In the genomic region with DNA sequence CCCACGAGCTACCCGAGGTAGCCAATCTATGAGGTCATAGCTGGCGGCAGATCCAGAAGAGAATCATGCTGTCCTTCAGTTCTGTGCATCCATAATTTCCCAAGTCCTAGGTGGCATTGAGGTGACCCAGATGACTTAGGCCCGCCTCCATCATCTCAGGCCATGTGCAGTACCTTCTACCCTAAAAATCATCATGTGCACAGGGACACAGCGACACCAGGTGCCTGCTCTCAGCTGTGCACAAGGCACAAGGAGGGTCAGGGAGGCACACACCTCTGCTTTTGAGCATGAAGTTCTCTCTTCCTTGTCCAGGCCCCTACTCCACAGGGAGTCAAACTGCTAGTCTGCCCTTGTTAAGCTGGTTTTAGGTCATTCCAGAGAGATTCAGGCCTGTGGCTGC, we compare ENCODE assay signal across 10 mouse cellular contexts. TPM values are rescaled to one million over a fixed set of nuclear protein-coding genes. Genes with fewer than 3 reads are reported as not detected.
DNase-seq lines count a peak whose midpoint lies in the region; ATAC-seq and TF ChIP-seq lines count a peak whose summit lies in the region.
"Had no signal": no experiment of that assay in that cellular context is flagged by ENCODE, and none has a peak within 500 bp of the region (broad histone marks: within the 10 kb centered on the region; RNA-seq: fewer than 3 reads in every experiment).

No protein-coding gene starts in this region.

- no peak; the same call in 1 of the 2 replicates for ATAC-seq in kidney, postnatal 0 days (replicated peaks; ENCODE audit: low FRiP score, low read depth)
- peak; percentile 11; the same call in 1 of the 2 replicates for ATAC-seq in midbrain, embryonic 11.5 days (ENCODE audit: low FRiP score)

- peak; percentile 33 for DNase-seq in embryo, embryonic 10 days (ENCODE audit: low spot score)
- no peak for DNase-seq in embryo, embryonic 9.5 days (ENCODE audit: extremely low spot score)
- no peak for DNase-seq in kidney, postnatal 0 days (ENCODE audit: low spot score)
- no peak for DNase-seq in kidney, adult 18-20 months
- peak; percentile 55 for DNase-seq in brain, adult 2 months (ENCODE audit: low read depth, low spot score)
- DNase-seq in midbrain, embryonic 11.5 days (ENCODE audit: low spot score, missing footprints): peak; percentile 57
- DNase-seq in left cerebral cortex, adult 18-20 months (ENCODE audit: low spot score in 2 of 2): no peak
- no peak for DNase-seq in adrenal gland, postnatal 14 days
- DNase-seq: thymus, postnatal 25 days had no signal

- no peaks in the 10 kb centered on the region for H3K36me3 ChIP-seq in kidney, postnatal 0 days (ENCODE audit: insufficient read depth, low read length)
- no peaks in the 10 kb centered on the region for H3K36me3 ChIP-seq in midbrain, embryonic 11.5 days (ENCODE audit: control insufficient read depth, insufficient read depth, low read length)
- H3K36me3 ChIP-seq: G1E had no signal

- H3K4me1 ChIP-seq in kidney, postnatal 0 days (replicated peaks; ENCODE audit: insufficient read depth, low read length): no peaks in the 10 kb centered on the region; the same call in 1 of the 2 replicates
- H3K4me1 ChIP-seq in midbrain, embryonic 11.5 days (ENCODE audit: control insufficient read depth, insufficient read depth, low read length): peaks cover 2% of the 10 kb centered on the region; the same call in 1 of the 2 replicates

- H3K9ac ChIP-seq in kidney, postnatal 0 days (ENCODE audit: low read depth, low read length): no peak overlapping the region
- H3K9ac ChIP-seq in midbrain, embryonic 11.5 days (ENCODE audit: low read length): no peak overlapping the region

- WGBS in kidney, postnatal 0 days: 90% methylated on average over 5 of the region's 5 CpGs
- WGBS in midbrain, embryonic 11.5 days: 89% methylated on average over 5 of the region's 5 CpGs

- no peaks in the 10 kb centered on the region for H3K9me3 ChIP-seq in kidney, postnatal 0 days (replicated peaks; ENCODE audit: low read length)
- H3K9me3 ChIP-seq in midbrain, embryonic 11.5 days (ENCODE audit: control insufficient read depth, low read length): no peaks in the 10 kb centered on the region
- H3K9me3 ChIP-seq: G1E had no signal

- H3K27me3 ChIP-seq in kidney, postnatal 0 days (ENCODE audit: insufficient read depth, low read length): no peaks in the 10 kb centered on the region
- H3K27me3 ChIP-seq in midbrain, embryonic 11.5 days (ENCODE audit: control insufficient read depth, insufficient read depth, low read length): no peaks in the 10 kb centered on the region

- H3K4me2 ChIP-seq in kidney, postnatal 0 days (ENCODE audit: low read length): 0 out of 2 replicates have a peak overlapping the region, but pooled peaks have one; percentile 57
- H3K4me2 ChIP-seq in midbrain, embryonic 11.5 days: no peak overlapping the region

- H3K4me3 ChIP-seq in kidney, postnatal 0 days (replicated peaks; ENCODE audit: low read depth, low read length): no peak overlapping the region
- no peak overlapping the region for H3K4me3 ChIP-seq in midbrain, embryonic 11.5 days (ENCODE audit: low read depth, low read length)

- peak; percentile 30; the same call in 1 of the 2 replicates for TF ChIP-seq CTCF in kidney, postnatal 0 days (IDR thresholded peaks at IDR 0.05; ENCODE audit: low read depth)

- no peak overlapping the region for H3K27ac ChIP-seq in kidney, postnatal 0 days
- no peak overlapping the region for H3K27ac ChIP-seq in midbrain, embryonic 11.5 days (ENCODE audit: low read depth, low read length)

RNA-seq across cellular contexts. Expression of gene Defb48, which starts 19.0 kb away (rescaled TPM):
- polyA plus RNA-seq in kidney, postnatal 0 days (2015; fragmentation: Nextera tagmentation; extraction: Ambion mirVana): not detected in 2 replicates
- polyA plus RNA-seq in midbrain, embryonic 11.5 days (2014; fragmentation: Nextera tagmentation; extraction: Ambion mirVana): not detected in 2 replicates
- total RNA-seq in left cerebral cortex, adult 18-20 months (2021): not detected
- not detected in 2 replicates for total RNA-seq in adrenal gland, postnatal 14 days (2021)
- total RNA-seq: G1E had no signal
- polyA plus RNA-seq: G1E had no signal

RNA-seq across cellular contexts. Expression of gene Defb47, which starts 32.5 kb away (rescaled TPM):
- not detected in 2 replicates for polyA plus RNA-seq in kidney, postnatal 0 days (2015; fragmentation: Nextera tagmentation; extraction: Ambion mirVana)
- not detected in 2 replicates for polyA plus RNA-seq in midbrain, embryonic 11.5 days (2014; fragmentation: Nextera tagmentation; extraction: Ambion mirVana)
- total RNA-seq in left cerebral cortex, adult 18-20 months (2021): not detected
- total RNA-seq in adrenal gland, postnatal 14 days (2021): not detected in 2 replicates
- total RNA-seq: G1E had no signal
- polyA plus RNA-seq: G1E had no signal

RNA-seq across cellular contexts. Expression of gene Defb43, which starts 46.2 kb away (rescaled TPM):
- not detected in 2 replicates for polyA plus RNA-seq in kidney, postnatal 0 days (2015; fragmentation: Nextera tagmentation; extraction: Ambion mirVana)
- not detected in 2 replicates for polyA plus RNA-seq in midbrain, embryonic 11.5 days (2014; fragmentation: Nextera tagmentation; extraction: Ambion mirVana)
- total RNA-seq in left cerebral cortex, adult 18-20 months (2021): not detected
- not detected in 2 replicates for total RNA-seq in adrenal gland, postnatal 14 days (2021)
- total RNA-seq: G1E had no signal
- polyA plus RNA-seq: G1E had no signal

Comparison
In these comparisons a context has a peak if more than half of its experiments do, and no peak if none do; other contexts are left out.
1. DNase-seq: peak in embryo, embryonic 10 days (single experiment), brain, adult 2 months (single experiment) and midbrain, embryonic 11.5 days (single experiment); none in embryo, embryonic 9.5 days (single experiment), kidney, postnatal 0 days (single experiment), kidney, adult 18-20 months (single experiment), left cerebral cortex, adult 18-20 months (0 of 2) and adrenal gland, postnatal 14 days (single experiment).